Mouse (Mus musculus) myocyte (in vitro differentiated cells): Measurements from ENCODE around the gene Pfdn6. TPM values are rescaled to one million over a fixed set of nuclear protein-coding genes. Genes with fewer than 3 reads are reported as not detected.

Source experiments
- H3K27me3 ChIP-seq: one replicate; pipeline ENCODE4 v1.6.1; 2011; ENCODE audit not compliant: control insufficient read depth, insufficient read depth, insufficient read length
- H3K36me3 ChIP-seq: one replicate; pipeline ENCODE4 v1.6.1; 2011; ENCODE audit not compliant: control insufficient read depth, insufficient read depth
- H3K4me2 ChIP-seq: one replicate; pipeline ENCODE4 v1.6.1; 2011; ENCODE audit warnings: low read depth, control low read depth
- H3K4me3 ChIP-seq: one replicate; pipeline ENCODE4 v1.5.1; 2011; ENCODE audit warnings: mild to moderate bottlenecking, control low read depth, moderate library complexity
- H3K79me2 ChIP-seq: one replicate; pipeline ENCODE4 v1.6.1; 2011; ENCODE audit not compliant: control insufficient read depth, insufficient read depth
- H3ac ChIP-seq: one replicate; pipeline ENCODE4 v1.6.1; 2011; ENCODE audit not compliant: control insufficient read depth, insufficient read length
- CEBPB ChIP-seq: IDR thresholded peaks from 2 replicates; pipeline ENCODE4 v1.6.1; 2011; ENCODE audit warnings: mild to moderate bottlenecking, moderate library complexity; ENCODE audit not compliant: poor library complexity, insufficient read depth, severe bottlenecking
- E2F4 ChIP-seq: IDR thresholded peaks from one replicate; pipeline ENCODE4 v1.6.1; 2011; ENCODE audit warnings: mild to moderate bottlenecking, control low read depth, moderate library complexity; ENCODE audit not compliant: insufficient read depth
- MAX ChIP-seq: IDR thresholded peaks from one replicate; pipeline ENCODE4 v1.6.1; 2011; ENCODE audit warnings: low read depth, mild to moderate bottlenecking, control low read depth
- MYOD1 ChIP-seq, 3 experiments: IDR thresholded peaks; one replicate each; pipeline ENCODE4 v1.6.1; 2011; ENCODE audit warnings: control low read depth in 2 of 3, low read depth in 2 of 3, mild to moderate bottlenecking in 2 of 3, moderate library complexity in 1 of 3; ENCODE audit not compliant: insufficient read length in 2 of 3, control insufficient read depth in 1 of 3
- MYOG ChIP-seq, 3 experiments: IDR thresholded peaks; one replicate each; pipeline ENCODE4 v1.6.1; 2011; ENCODE audit warnings: control low read depth in 2 of 3, low read depth in 2 of 3, mild to moderate bottlenecking in 2 of 3; ENCODE audit not compliant: insufficient read length in 2 of 3, control insufficient read depth in 1 of 3, insufficient read depth in 1 of 3
- POLR2A ChIP-seq: IDR thresholded peaks from one replicate; pipeline ENCODE4 v1.6.1; 2011; ENCODE audit warnings: low read depth, mild to moderate bottlenecking, control low read depth, moderate library complexity; ENCODE audit not compliant: insufficient read length
- POLR2AphosphoS2 ChIP-seq: IDR thresholded peaks from one replicate; pipeline ENCODE4 v1.6.1; 2011; ENCODE audit warnings: low read depth, control low read depth; ENCODE audit not compliant: insufficient read length
- REST ChIP-seq: IDR thresholded peaks from one replicate; pipeline ENCODE4 v1.6.1; 2011; ENCODE audit warnings: mild to moderate bottlenecking, control low read depth, moderate library complexity; ENCODE audit not compliant: insufficient read depth, insufficient read length
- SRF ChIP-seq: IDR thresholded peaks from one replicate; pipeline ENCODE4 v1.6.1; 2011; ENCODE audit warnings: low read depth; ENCODE audit not compliant: control insufficient read depth, insufficient read length
- TCF12 ChIP-seq: IDR thresholded peaks from one replicate; pipeline ENCODE4 v1.6.1; 2011; ENCODE audit warnings: mild to moderate bottlenecking, control low read depth; ENCODE audit not compliant: poor library complexity, insufficient read depth, severe bottlenecking
- TCF3 ChIP-seq: IDR thresholded peaks from one replicate; pipeline ENCODE4 v1.6.1; 2011; ENCODE audit warnings: low read depth, control low read depth; ENCODE audit not compliant: insufficient read length
- USF1 ChIP-seq: IDR thresholded peaks from one replicate; pipeline ENCODE4 v1.6.1; 2011; ENCODE audit warnings: low read depth, mild to moderate bottlenecking, control low read depth, moderate library complexity
- polyA plus RNA-seq: library from polyadenylated mRNA; unstranded; fragments of >200 nt; fragmentation: generic; extraction: Trizol; gene quantifications from one replicate; pipeline ENCODE4 v1.2.1, GENCODE M21; 2012; ENCODE audit warnings: missing spikeins

The Pfdn6 gene
- polyA plus RNA-seq, 1 experiment: 110 TPM

DNA sequence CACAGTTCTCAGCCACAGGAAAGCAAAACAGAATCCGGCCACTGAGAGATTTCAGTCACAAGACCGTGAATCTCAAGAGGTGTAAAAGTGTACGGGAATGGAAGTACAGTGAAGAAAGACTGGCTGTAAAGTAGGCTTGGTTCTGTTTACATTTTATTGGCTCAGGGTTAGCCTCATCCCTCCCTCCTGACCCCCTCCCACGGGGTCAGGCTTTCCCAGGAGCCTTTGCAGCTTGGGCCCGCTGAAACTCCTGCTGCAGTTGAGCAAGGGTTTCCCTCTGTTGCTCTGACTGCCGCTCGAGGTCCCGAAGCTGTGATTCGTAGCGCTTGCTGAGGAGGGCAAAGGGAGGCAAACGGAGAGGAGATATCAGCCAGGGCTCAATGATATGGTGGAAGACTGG lies 1.4 kb downstream of the Pfdn6 start:
- Histone ChIP-seq H3K4me3 (peak overlapping the region; percentile 81), H3K4me2 (peak overlapping the region; percentile 86), H3ac (no peak overlapping the region), H3K36me3 (no peaks in the 10 kb centered on the region), H3K27me3 (no peaks in the 10 kb centered on the region), H3K79me2 (peaks cover 23% of the 10 kb centered on the region)
- no peak for TF ChIP-seq MAX

DNA sequence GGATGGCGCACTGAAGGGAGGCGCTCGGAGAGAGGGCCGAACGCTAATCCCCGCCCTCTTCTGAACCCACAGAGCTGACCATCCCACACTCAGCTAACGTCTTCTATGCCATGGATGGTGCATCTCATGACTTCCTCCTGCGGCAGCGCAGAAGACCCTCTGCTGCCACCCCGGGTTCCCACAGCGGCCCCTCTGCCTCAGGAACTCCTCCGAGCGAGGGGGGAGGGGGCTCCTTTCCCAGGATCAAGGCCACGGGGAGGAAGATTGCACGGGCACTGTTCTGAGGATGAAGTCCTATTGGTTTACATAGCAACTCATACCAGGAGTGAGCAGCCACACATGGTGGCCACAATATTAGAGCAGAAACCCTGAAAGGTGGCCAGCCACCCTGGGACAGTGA lies 3.1 kb downstream of the Pfdn6 start:
- Histone ChIP-seq H3ac (no peak overlapping the region), H3K36me3 (no peaks in the 10 kb centered on the region), H3K4me2 (no peak overlapping the region), H3K79me2 (peaks cover 23% of the 10 kb centered on the region), H3K27me3 (no peaks in the 10 kb centered on the region), H3K4me3 (no peak overlapping the region)
- TF ChIP-seq MYOG (IDR thresholded peaks at IDR 0.05; ENCODE audit: control insufficient read depth in 1 of 3, insufficient read depth in 1 of 3, insufficient read length in 2 of 3, low read depth in 2 of 3) (no peak), TCF12 (no peak), MYOD1 (IDR thresholded peaks at IDR 0.05; ENCODE audit: control insufficient read depth in 1 of 3, insufficient read length in 2 of 3, low read depth in 2 of 3) (no peak), TCF3 (no peak), E2F4 (no peak), SRF (no peak), USF1 (no peak), POLR2A (no peak), MAX (no peak), REST (no peak), POLR2AphosphoS2 (no peak), CEBPB (no peak)

DNA sequence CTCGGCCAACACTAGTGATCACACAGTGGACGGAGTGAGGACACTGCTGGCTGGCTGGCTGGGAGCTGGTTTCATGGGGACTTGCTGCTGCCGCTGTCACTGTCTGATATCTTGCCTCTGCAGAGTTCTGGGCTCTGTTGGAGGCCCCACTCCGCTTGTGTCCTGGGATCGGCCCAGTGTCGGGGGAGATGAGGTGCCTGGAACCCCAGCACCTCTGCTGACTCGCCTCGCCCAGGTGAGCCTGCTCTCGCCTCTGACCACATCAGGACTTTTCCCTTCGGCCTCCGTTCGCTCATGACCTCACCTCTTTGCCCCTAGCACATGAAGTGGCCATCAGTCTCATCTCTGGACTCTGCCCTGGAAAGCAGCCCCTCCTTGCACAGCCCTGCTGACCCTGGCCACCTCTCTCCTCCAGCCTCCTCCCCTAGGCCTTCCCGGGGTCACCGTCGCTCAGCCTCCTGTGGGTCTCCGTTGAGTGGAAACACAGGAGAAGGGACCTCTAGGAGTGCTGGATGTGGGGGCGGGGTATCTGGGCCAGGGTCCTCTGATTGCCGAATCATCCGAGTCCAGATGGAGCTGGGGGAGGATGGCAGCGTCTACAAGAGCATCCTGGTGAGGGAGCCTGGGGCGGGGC lies 4.6 kb downstream of the Pfdn6 start:
- H3K36me3 ChIP-seq: no peaks in the 10 kb centered on the region
- no peak overlapping the region for H3K4me2 ChIP-seq
- H3K27me3 ChIP-seq: no peaks in the 10 kb centered on the region
- peaks cover 13% of the 10 kb centered on the region for H3K79me2 ChIP-seq
- TF ChIP-seq REST: no peak
- no peak overlapping the region for H3K4me3 ChIP-seq
- H3ac ChIP-seq: no peak overlapping the region

DNA sequence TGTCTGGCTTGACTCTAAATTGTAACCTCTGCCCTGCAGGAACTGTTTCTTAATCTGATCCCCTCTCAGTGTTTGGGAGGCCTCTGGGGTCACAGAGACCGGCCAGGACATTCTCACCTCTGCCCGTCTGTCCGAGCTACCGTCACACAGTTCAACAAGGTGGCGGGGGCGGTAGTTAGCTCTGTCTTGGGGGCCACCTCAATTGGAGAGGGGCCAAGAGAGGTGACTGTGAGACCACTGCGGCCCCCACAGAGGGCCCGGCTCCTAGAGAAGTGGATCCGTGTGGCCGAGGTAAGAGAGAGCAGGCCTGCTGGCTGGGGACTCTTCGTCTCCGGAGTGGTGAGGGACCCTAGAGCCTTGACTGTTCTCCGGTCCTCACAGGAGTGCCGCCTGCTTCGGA lies 7.2 kb downstream of the Pfdn6 start:
- H3K4me2 ChIP-seq: no peak overlapping the region
- TF ChIP-seq SRF: no peak
- no peak for TF ChIP-seq USF1
- no peak for TF ChIP-seq E2F4
- no peak for TF ChIP-seq MAX
- no peak for TF ChIP-seq REST
- TF ChIP-seq CEBPB: no peak
- no peak for TF ChIP-seq MYOG (IDR thresholded peaks at IDR 0.05; ENCODE audit: control insufficient read depth in 1 of 3, insufficient read depth in 1 of 3, insufficient read length in 2 of 3, low read depth in 2 of 3)
- H3ac ChIP-seq: no peak overlapping the region
- no peaks in the 10 kb centered on the region for H3K27me3 ChIP-seq
- peaks cover 8% of the 10 kb centered on the region for H3K79me2 ChIP-seq
- H3K4me3 ChIP-seq: no peak overlapping the region
- no peaks in the 10 kb centered on the region for H3K36me3 ChIP-seq

DNA sequence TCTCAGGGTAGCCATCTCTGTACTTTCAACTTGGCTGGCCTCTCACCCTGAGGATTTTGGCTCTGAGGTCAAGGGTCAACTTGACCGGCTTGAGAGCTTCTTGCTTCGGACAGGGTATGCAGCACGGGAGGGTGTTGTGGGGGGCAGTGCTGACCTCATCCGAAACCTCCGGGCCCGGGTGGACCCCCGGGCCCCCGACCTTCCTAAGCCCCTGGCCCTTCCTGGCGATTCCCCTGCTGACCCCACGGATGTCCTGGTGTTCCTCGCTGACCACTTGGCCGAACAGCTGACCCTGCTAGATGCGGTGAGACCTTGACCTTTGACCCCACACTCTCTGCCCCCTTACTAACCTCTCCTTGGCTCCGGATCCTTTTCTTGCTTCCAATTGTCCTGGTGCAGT lies 7.7 kb downstream of the Pfdn6 start:
- no peak overlapping the region for H3K4me3 ChIP-seq
- H3K36me3 ChIP-seq: no peaks in the 10 kb centered on the region

More for the DNA sequence above, 7.7 kb downstream of the Pfdn6 start:
- H3ac ChIP-seq: no peak overlapping the region
- TF ChIP-seq MYOD1 (IDR thresholded peaks at IDR 0.05; ENCODE audit: control insufficient read depth in 1 of 3, insufficient read length in 2 of 3, low read depth in 2 of 3) (no peak), POLR2AphosphoS2 (no peak), CEBPB (no peak), MYOG (IDR thresholded peaks at IDR 0.05; ENCODE audit: control insufficient read depth in 1 of 3, insufficient read depth in 1 of 3, insufficient read length in 2 of 3, low read depth in 2 of 3) (no peak), TCF3 (no peak), SRF (no peak), MAX (no peak), REST (no peak), TCF12 (no peak), USF1 (no peak), POLR2A (no peak), E2F4 (no peak)
- H3K27me3 ChIP-seq: no peaks in the 10 kb centered on the region
- H3K4me2 ChIP-seq: no peak overlapping the region
- peaks cover 13% of the 10 kb centered on the region for H3K79me2 ChIP-seq
